Mouse (Mus musculus) kidney, adult 9 months (tissue): ENCODE measurements around the gene Setd5.

Source experiments
- DNase-seq: peaks from one replicate; pipeline ENCODE4 v3.0.0; 2022

Gene Setd5

GRCm38 (mm10) chr6:113060892-113061563, 16.1 kb upstream of the Setd5 start:
- DNase-seq = no peak

- DNase-seq = peak; percentile 95
Measured at GRCm38 (mm10) chr6:113062253-113062652, 14.9 kb upstream of the Setd5 start.

GRCm38 (mm10) chr6:113063363-113063762, 13.8 kb upstream of the Setd5 start:
- DNase-seq = no peak

GRCm38 (mm10) chr6:113065186-113065585, 12.0 kb upstream of the Setd5 start:
- peak; percentile 52 for DNase-seq

- DNase-seq = no peak
Measured at GRCm38 (mm10) chr6:113069154-113069553, 8.0 kb upstream of the Setd5 start.

GRCm38 (mm10) chr6:113075261-113075660, 1.9 kb upstream of the Setd5 start:
- peak; percentile 17 for DNase-seq

- peak; percentile 96 for DNase-seq
Measured at GRCm38 (mm10) chr6:113076012-113076685, 1.0 kb upstream of the Setd5 start.

GRCm38 (mm10) chr6:113077569-113078030, 435 bp downstream of the Setd5 start:
- peak; percentile 54 for DNase-seq

GRCm38 (mm10) chr6:113078031-113078721, 1.0 kb downstream of the Setd5 start:
- DNase-seq = peak; percentile 39

GRCm38 (mm10) chr6:113079492-113079891, 2.3 kb downstream of the Setd5 start:
- DNase-seq = peak; percentile 24

- DNase-seq = peak; percentile 13
Measured at GRCm38 (mm10) chr6:113082229-113082628, 5.1 kb downstream of the Setd5 start.

- DNase-seq = no peak
Measured at GRCm38 (mm10) chr6:113084590-113084989, 7.4 kb downstream of the Setd5 start.

GRCm38 (mm10) chr6:113093206-113093605, 16.0 kb downstream of the Setd5 start:
- DNase-seq = no peak

- no peak for DNase-seq
Measured at GRCm38 (mm10) chr6:113095547-113095946, 18.4 kb downstream of the Setd5 start.

GRCm38 (mm10) chr6:113097662-113098061, 20.5 kb downstream of the Setd5 start:
- DNase-seq = no peak

GRCm38 (mm10) chr6:113099640-113100289, 22.6 kb downstream of the Setd5 start:
- peak; percentile 94 for DNase-seq

- no peak for DNase-seq
Measured at GRCm38 (mm10) chr6:113102541-113102940, 25.4 kb downstream of the Setd5 start.

GRCm38 (mm10) chr6:113103765-113104164, 26.6 kb downstream of the Setd5 start:
- DNase-seq = peak; percentile 68

GRCm38 (mm10) chr6:113109378-113109777, 32.2 kb downstream of the Setd5 start:
- no peak for DNase-seq

GRCm38 (mm10) chr6:113109956-113110355, 32.8 kb downstream of the Setd5 start:
- no peak for DNase-seq

- no peak for DNase-seq
Measured at GRCm38 (mm10) chr6:113120806-113121205, 43.6 kb downstream of the Setd5 start.

- no peak for DNase-seq
Measured at GRCm38 (mm10) chr6:113133360-113133759, 56.2 kb downstream of the Setd5 start.
